Mouse (Mus musculus) liver, embryonic 13.5 days (tissue): ENCODE data around the gene Gm11084. TPM values are rescaled to one million over a fixed set of nuclear protein-coding genes. Genes with fewer than 3 reads are reported as not detected.

Experiments
- ATAC-seq: fragments of 200-750 bp; cut with Nextera tagmentation; 2 replicates; pipeline ENCODE4 v1.8.0; 2017; ENCODE audit warnings: low read depth, mild to moderate bottlenecking, moderate number of reproducible peaks, moderate library complexity
- DNase-seq: peaks from one replicate; pipeline ENCODE4 v3.0.0; 2022
- H3K27ac ChIP-seq: fragments of 300-500 bp; sonication (generic); 2 replicates; pipeline ENCODE4 v1.5.1; 2015; ENCODE audit warnings: moderate library complexity, mild to moderate bottlenecking, inconsistent platforms
- H3K27me3 ChIP-seq: fragments of 300-500 bp; sonication (generic); 2 replicates; pipeline ENCODE4 v1.6.1; 2015; ENCODE audit warnings: mild to moderate bottlenecking, inconsistent platforms
- H3K36me3 ChIP-seq: fragments of 300-500 bp; sonication (generic); 2 replicates; pipeline ENCODE4 v1.6.1; 2015; ENCODE audit warnings: mild to moderate bottlenecking, inconsistent platforms
- H3K4me1 ChIP-seq: fragments of 300-500 bp; sonication (generic); replicated peaks from 2 replicates; pipeline ENCODE4 v1.6.1; 2015; ENCODE audit warnings: inconsistent platforms
- H3K4me2 ChIP-seq: fragments of 300-500 bp; sonication (generic); 2 replicates; pipeline ENCODE4 v1.6.1; 2015; ENCODE audit warnings: inconsistent platforms, mild to moderate bottlenecking, moderate library complexity
- H3K4me3 ChIP-seq: fragments of 300-500 bp; sonication (generic); replicated peaks from 2 replicates; pipeline ENCODE4 v1.5.1; 2015; ENCODE audit warnings: mild to moderate bottlenecking, inconsistent platforms
- H3K9ac ChIP-seq: fragments of 300-500 bp; sonication (generic); 2 replicates; pipeline ENCODE4 v1.6.1; 2015; ENCODE audit warnings: mild to moderate bottlenecking, inconsistent platforms
- H3K9me3 ChIP-seq: fragments of 300-500 bp; sonication (generic); replicated peaks from 2 replicates; pipeline ENCODE4 v1.6.1; 2016; ENCODE audit warnings: inconsistent platforms
- WGBS: fragments of 180-500 bp; shearing (Covaris S2); methylation state at CpG from one replicate; pipeline ENCODE4 v1.1.7; 2015; ENCODE audit not compliant: insufficient replicate concordance; 5-methylcytosine and 5-hydroxymethylcytosine counted together
- polyA plus RNA-seq: library from polyadenylated mRNA; unstranded; fragments of >200 nt; fragmentation: Nextera tagmentation; extraction: Ambion mirVana; gene quantifications from 2 replicates; pipeline ENCODE4 v1.2.1, GENCODE M21; 2015

Gm11084 gene
- polyA plus RNA-seq, 1 experiment from 2014 or later, result not detected

DNA sequence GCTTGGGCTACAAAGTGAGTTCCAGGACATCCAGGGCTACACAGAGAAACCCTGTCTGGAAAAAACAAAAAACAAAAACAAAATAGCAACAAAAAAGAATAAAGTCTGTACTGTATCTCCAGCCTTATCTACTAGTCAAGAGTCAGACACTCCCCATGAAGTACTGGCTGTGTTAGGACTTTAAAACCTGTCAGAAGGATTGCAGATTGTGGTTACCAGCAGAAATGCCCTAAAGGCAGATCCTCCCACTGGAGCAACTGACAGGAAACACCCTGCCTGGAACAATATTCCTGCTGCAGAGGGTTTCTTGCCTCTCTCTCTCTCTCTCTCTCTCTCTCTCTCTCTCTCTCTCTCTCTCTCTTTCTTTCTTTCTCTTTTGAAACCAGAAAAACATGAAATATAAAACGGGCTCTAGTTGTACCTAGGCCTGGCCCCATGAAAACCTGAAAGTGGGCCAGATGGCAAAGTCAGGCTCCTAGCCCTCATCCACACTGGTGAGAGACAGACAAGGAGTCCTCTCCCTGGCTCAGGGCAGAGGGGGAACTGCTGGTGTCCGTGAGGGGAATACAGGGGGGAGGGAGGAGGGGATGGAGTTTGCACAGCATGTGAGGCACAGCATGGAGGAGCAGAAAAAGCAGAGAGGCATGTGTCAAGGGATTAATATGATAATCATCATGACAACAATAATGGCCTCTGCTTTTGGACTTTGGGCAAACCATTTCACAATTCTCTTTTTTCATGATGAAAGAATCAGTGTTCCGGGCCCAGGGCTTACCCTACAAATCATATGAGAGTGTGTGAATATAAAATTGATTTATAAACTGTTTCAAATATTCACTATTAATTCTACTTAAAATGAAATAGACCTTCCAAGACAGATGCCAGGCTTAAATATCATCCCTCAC, 19.3 kb upstream of the Gm11084 start:
- WGBS, result 41% methylated on average over 3 of the region's 3 CpGs
- Histone ChIP-seq H3K9ac (no peak overlapping the region; the same call in 1 of the 2 replicates), H3K27ac (peak overlapping the region; percentile 95), H3K27me3 (no peaks in the 10 kb centered on the region), H3K4me2 (no peak overlapping the region), H3K4me1 (peaks cover 53% of the 10 kb centered on the region), H3K9me3 (peaks cover 7% of the 10 kb centered on the region), H3K36me3 (no peaks in the 10 kb centered on the region), H3K4me3 (no peak overlapping the region)
- DNase-seq (no peak), ATAC-seq (no peak)

DNA sequence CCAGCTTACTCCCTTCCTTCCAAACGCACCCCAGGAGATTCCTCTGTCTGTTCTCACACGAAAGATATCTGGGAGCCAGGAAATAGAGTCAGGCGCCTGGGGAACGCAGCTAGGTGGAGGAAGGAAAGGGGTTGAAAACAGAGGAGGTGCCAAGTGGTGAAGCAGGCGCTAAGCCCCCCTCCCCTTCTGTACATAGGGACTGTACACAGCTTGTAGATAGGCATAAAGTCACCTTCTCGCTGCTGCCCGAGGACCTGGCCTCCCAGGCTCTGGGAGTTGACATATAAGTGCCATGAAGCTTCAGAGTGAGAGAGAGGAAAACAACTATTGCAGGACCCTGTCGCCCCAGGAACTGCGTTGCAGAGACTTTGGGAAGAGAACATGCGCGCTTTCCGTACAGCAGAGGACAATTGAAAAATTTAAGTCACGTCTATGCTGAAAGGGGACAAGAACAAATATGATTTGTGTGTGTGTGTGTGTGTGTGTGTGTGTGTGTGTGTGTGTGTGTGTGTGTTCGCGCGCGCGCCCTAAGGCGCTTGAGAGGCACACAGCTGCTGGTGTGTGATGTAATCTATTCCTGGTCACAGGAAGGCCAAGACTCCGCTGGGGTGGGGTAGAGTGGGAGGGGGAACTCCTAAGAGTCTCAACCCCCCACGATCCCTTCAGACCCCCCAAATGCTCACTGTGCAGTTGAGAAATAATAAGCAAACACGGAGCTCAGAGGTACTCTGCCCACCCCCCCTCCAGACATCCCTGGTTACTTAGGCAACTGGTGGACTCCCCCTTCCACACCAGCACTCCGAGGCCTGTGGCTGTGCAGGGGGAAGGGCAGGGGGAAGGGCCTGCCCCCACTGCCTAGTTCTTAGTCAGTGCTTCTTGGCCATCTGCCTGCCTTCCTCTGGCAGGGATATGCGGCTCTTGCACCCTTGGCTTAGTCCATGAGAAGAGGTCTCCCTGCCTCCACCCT, 17.5 kb upstream of the Gm11084 start:
- H3K4me1 ChIP-seq, result peaks cover 67% of the 10 kb centered on the region
- no peaks in the 10 kb centered on the region for H3K9me3 ChIP-seq
- peak overlapping the region; percentile 61 for H3K4me2 ChIP-seq
- DNase-seq, result no peak
- no peaks in the 10 kb centered on the region for H3K27me3 ChIP-seq
- H3K9ac ChIP-seq, result peak overlapping the region; percentile 72
- H3K27ac ChIP-seq, result peak overlapping the region; percentile 95
- peak overlapping the region; percentile 32 for H3K4me3 ChIP-seq
- no peak for ATAC-seq
- no peaks in the 10 kb centered on the region for H3K36me3 ChIP-seq
- WGBS, result 14% methylated on average over 24 of the region's 24 CpGs

DNA sequence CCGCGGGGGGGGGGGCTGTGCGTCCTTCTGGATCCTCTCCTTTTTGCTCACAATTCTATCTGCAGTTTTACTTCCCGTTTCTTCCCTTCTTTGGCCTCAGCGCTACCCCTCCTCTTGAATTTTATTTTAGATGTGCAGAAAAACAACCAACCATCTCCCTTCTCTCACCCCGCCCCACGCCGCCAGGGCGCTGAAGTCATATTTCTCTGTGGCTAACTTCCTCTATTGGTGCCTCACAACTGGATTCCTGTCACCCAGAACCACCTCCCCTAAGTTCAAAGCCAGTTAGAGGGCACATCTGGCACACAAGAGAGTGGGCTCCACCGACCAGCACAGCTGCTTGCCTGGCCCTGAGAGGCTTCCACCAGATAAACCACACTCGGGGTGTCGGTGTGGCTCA, 16.5 kb upstream of the Gm11084 start:
- H3K4me2 ChIP-seq, result peak overlapping the region; percentile 61
- 16% methylated on average over 11 of the region's 12 CpGs for WGBS
- ATAC-seq (no peak), DNase-seq (peak; percentile 41)
- H3K9me3 ChIP-seq, result no peaks in the 10 kb centered on the region
- H3K4me3 ChIP-seq, result peak overlapping the region; percentile 18
- peak overlapping the region; percentile 72 for H3K9ac ChIP-seq
- no peaks in the 10 kb centered on the region for H3K27me3 ChIP-seq
- no peaks in the 10 kb centered on the region for H3K36me3 ChIP-seq
- H3K27ac ChIP-seq, result peak overlapping the region; percentile 95
- peaks cover 67% of the 10 kb centered on the region for H3K4me1 ChIP-seq

DNA sequence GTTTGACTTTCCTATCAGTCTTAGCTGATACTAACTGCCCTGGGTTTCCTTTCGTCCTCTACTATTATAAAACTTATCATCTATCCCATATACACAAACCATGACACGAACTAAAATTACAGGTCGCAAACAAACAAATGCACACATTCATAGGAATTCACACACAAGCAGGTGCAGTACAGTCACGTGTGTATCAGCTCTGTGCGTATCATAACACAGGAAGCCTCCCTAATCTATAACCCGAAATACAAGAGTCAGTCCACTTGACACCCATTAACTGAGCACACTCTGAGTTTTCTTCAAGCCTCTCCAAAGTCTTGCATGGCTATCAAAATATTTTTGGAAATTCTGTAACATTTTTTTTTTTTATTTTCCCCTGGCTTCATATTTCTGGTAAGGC, 15.9 kb upstream of the Gm11084 start:
- 42% methylated on average over 6 of the region's 6 CpGs for WGBS
- no peak overlapping the region for H3K4me3 ChIP-seq
- DNase-seq (no peak), ATAC-seq (peak; percentile 63)
- H3K4me1 ChIP-seq, result peaks cover 73% of the 10 kb centered on the region
- H3K9me3 ChIP-seq, result no peaks in the 10 kb centered on the region
- H3K27me3 ChIP-seq, result no peaks in the 10 kb centered on the region
- peak overlapping the region; percentile 95 for H3K27ac ChIP-seq
- peak overlapping the region; percentile 61 for H3K4me2 ChIP-seq
- H3K36me3 ChIP-seq, result no peaks in the 10 kb centered on the region
- 0 out of 2 replicates have a peak overlapping the region, but pooled peaks have one; percentile 2 for H3K9ac ChIP-seq

DNA sequence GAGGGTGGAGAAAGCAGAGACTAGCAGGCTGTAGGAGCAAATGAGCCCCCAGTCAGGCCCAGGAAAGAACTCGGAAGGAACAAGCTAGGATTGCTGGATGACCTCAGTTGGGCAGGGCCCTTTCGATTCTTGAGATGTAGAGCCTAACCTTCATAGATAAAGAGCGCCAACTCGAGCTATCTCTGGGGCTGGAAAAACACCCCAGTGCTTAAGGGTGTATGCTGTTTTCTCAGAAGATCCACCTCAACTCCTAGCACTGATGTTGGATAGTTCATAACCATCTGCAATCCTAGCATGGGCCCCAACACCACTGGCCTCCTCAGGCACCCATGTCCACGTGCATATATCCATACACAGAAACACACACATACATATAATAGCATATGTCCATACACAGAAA, 15.5 kb upstream of the Gm11084 start:
- no peaks in the 10 kb centered on the region for H3K27me3 ChIP-seq
- ATAC-seq, result peak; percentile 94
- H3K27ac ChIP-seq, result peak overlapping the region; percentile 95
- H3K4me3 ChIP-seq, result peak overlapping the region; percentile 22; the same call in 1 of the 2 replicates
- DNase-seq, result peak; percentile 65
- H3K4me2 ChIP-seq, result peak overlapping the region; percentile 61
- no peaks in the 10 kb centered on the region for H3K9me3 ChIP-seq
- H3K9ac ChIP-seq, result peak overlapping the region; percentile 60
- WGBS, result 15% methylated on average over 5 of the region's 5 CpGs
- H3K4me1 ChIP-seq, result peaks cover 77% of the 10 kb centered on the region
- no peaks in the 10 kb centered on the region for H3K36me3 ChIP-seq

DNA sequence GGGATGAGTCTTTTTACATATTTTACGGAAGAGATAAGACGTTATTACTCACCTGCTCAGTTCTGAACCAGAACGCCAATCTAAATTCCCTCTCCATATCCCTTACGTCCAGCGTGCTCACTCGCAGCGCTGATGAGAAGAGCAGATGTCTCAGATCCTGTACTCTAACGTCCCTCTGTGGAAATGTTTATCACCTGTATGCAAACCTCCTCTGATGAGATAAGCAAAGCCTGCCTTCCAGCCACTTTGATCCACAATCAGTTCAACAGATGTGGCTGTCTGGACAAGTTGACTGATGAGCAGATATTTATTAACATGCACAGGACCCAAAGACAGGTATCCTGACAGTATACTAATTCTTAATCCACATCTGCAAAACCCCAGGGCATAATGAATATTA, 13.7 kb upstream of the Gm11084 start:
- Histone ChIP-seq H3K4me3 (no peak overlapping the region), H3K9me3 (no peaks in the 10 kb centered on the region), H3K27ac (peak overlapping the region; percentile 56), H3K9ac (no peak overlapping the region), H3K36me3 (no peaks in the 10 kb centered on the region), H3K27me3 (no peaks in the 10 kb centered on the region), H3K4me2 (0 out of 2 replicates have a peak overlapping the region, but pooled peaks have one; percentile 17), H3K4me1 (peaks cover 80% of the 10 kb centered on the region)
- ATAC-seq, result no peak
- 37% methylated on average over 8 of the region's 8 CpGs for WGBS
- no peak for DNase-seq

DNA sequence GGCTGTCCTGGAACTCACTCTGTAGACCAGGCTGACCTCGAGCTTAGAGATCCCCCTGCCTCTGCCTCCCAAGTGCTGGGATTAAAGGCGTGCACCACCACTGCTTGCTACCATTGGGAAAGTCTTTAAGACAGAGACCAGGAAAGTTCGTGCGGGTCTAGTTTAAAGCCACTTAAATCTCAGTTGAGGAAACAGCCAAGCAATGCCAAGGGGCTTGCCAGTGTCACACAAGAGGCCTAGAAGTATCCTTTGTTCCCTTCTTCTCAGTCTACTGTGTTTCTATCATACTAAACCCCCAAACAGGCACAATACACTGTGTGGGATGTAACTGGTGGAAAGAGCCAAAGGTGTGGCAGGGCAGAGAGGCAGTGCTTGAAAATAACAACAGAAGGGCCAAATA, 11.1 kb upstream of the Gm11084 start:
- 75% methylated on average over 4 of the region's 4 CpGs for WGBS
- Histone ChIP-seq H3K9ac (no peak overlapping the region), H3K4me1 (peaks cover 54% of the 10 kb centered on the region), H3K4me2 (no peak overlapping the region), H3K27me3 (no peaks in the 10 kb centered on the region), H3K9me3 (no peaks in the 10 kb centered on the region), H3K27ac (no peak overlapping the region), H3K4me3 (no peak overlapping the region), H3K36me3 (no peaks in the 10 kb centered on the region)
- no peak for DNase-seq
- no peak for ATAC-seq

DNA sequence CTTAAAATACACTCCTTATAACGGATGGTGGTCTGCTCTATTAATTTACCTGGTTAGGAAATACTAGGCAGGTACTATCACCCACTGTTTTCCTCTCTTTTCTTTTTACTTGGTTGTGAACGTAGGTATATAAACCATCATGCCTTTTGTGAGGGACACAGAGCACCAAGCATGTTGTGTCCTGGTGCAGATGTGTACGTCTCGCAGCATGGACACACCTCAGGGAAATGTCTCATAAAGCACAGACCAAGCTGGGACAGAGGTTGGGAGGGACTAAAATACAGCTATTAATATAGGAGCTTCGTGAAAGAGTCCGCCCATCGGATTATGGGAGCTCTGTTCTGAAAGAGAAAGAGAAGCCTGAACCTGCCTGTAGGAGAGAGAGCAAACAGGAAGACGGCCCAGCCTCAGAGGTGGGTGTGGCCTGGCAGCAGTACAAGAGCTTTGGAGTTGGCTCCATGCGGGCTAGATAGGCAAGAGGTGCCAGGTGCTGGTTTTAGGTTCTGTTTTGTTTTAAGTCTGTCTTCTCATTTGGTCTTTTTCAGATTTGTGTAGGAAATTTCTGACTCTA, 10.4 kb upstream of the Gm11084 start:
- DNase-seq (no peak), ATAC-seq (peak; percentile 59)
- no peak overlapping the region for H3K27ac ChIP-seq
- 47% methylated on average over 9 of the region's 9 CpGs for WGBS
- H3K4me3 ChIP-seq, result no peak overlapping the region
- no peak overlapping the region for H3K9ac ChIP-seq
- no peaks in the 10 kb centered on the region for H3K27me3 ChIP-seq
- H3K4me1 ChIP-seq, result peaks cover 47% of the 10 kb centered on the region
- no peaks in the 10 kb centered on the region for H3K9me3 ChIP-seq
- H3K36me3 ChIP-seq, result no peaks in the 10 kb centered on the region
- peak overlapping the region; percentile 4; the same call in 1 of the 2 replicates for H3K4me2 ChIP-seq

DNA sequence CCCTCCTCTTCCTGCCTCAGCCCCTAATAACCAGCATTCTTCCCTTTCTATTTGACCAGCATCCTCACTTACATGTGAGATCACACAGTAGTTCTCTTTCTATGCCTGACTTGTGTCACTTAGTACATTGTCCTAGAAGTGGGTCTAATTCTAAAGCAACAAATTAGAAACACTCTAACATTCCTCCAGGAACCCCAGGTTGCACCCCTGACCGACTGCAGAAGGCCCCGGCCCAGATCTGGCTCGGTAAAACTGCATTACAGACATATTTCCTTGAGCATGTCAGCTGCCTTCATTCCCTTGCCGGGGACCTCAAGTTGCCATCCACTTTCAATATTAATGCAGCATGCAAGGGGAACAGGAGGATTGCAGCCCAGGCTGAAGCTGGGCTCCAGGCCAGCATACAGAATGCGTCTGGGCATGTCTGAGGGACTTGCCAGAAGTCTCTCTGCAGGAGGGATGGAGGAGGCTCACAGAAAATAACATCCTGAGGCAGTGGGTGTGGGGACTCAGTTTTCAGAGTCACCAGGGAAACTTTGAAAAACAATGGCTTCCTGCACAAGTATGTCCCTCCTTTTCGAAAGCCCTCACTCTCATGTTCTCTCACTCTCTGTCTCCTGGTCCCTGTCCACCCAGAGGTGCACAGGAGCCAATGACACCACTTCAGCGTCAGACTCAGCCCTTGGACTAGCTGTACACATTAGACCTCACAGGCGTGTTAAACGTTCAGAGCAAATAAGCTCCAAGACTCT, 9.0 kb upstream of the Gm11084 start:
- no peaks in the 10 kb centered on the region for H3K27me3 ChIP-seq
- ATAC-seq (no peak), DNase-seq (no peak)
- no peaks in the 10 kb centered on the region for H3K36me3 ChIP-seq
- peaks cover 34% of the 10 kb centered on the region for H3K4me1 ChIP-seq
- H3K9me3 ChIP-seq, result no peaks in the 10 kb centered on the region
- no peak overlapping the region for H3K9ac ChIP-seq
- peak overlapping the region; percentile 29; the same call in 1 of the 2 replicates for H3K27ac ChIP-seq
- no peak overlapping the region for H3K4me2 ChIP-seq
- WGBS, result 67% methylated on average over 9 of the region's 9 CpGs
- H3K4me3 ChIP-seq, result no peak overlapping the region

DNA sequence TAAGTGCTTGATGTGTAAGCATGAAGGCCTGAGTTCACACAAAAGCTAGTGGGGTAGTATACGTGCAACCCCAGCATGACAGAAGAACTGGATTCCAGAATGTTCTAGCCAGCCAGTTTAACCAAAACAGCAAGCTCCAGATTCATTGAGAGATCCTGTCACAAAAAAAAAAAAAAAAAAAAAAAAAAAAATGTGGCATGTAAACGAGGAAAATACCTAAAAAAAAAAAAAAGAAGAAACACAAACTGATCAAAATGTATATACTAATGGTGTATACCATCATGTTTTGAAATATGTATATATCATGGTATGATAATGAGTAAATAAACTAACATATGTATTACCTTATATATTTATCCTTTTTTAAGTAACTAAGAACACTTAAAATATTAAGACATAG, 7.6 kb upstream of the Gm11084 start:
- no peak for DNase-seq
- no peak for ATAC-seq
- Histone ChIP-seq H3K27ac (no peak overlapping the region), H3K4me1 (peaks cover 23% of the 10 kb centered on the region), H3K27me3 (no peaks in the 10 kb centered on the region), H3K4me3 (no peak overlapping the region), H3K9ac (no peak overlapping the region), H3K4me2 (no peak overlapping the region), H3K36me3 (no peaks in the 10 kb centered on the region), H3K9me3 (peaks cover under 1% of the 10 kb centered on the region; the same call in 1 of the 2 replicates)
- 51% methylated on average over 2 of the region's 2 CpGs for WGBS
